In the genomic region with DNA sequence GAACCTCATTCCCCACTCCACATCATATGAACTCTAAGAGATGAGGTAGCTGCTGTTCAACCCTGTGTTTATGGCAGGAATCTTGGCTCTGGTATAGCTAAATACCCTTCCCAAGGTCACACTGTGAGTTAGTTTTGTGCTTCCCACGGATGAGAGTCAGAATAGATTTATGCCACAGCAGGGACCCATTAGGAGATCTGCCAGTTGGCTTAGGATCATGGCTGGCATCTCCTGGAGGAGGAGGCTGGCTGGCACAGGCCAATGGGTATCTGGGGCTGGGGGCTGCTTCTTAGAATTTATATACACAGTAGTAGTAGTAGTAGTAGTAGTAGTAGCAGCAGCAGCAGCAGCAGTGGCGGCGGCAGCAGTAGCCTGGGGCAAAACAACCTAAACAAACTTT, we compare ENCODE assay signal across 19 mouse cellular contexts.
A peak's percentile ranks its signal among the peaks of the same experiment; 100 is the strongest.
DNase-seq lines count a peak whose midpoint lies in the region; ATAC-seq and TF ChIP-seq lines count a peak whose summit lies in the region.
"Had no signal": no experiment of that assay in that cellular context is flagged by ENCODE, and none has a peak within 500 bp of the region (broad histone marks: within the 10 kb centered on the region; RNA-seq: fewer than 3 reads in every experiment).

No protein-coding gene starts in this region.

- 0 out of 2 replicates have a peak, but pooled peaks cover 8% of the 10 kb centered on the region for H3K4me1 ChIP-seq in heart, embryonic 10.5 days
- H3K4me1 ChIP-seq in midbrain, postnatal 0 days (ENCODE audit: insufficient read depth, low read length): no peaks in the 10 kb centered on the region
- no peaks in the 10 kb centered on the region for H3K4me1 ChIP-seq in midbrain, embryonic 10.5 days
- H3K4me1 ChIP-seq in forebrain, embryonic 16.5 days (replicated peaks; ENCODE audit: control insufficient read depth, insufficient read depth, low read length): peaks cover 4% of the 10 kb centered on the region

- no peak overlapping the region for H3K27ac ChIP-seq in heart, embryonic 10.5 days
- no peak overlapping the region for H3K27ac ChIP-seq in midbrain, postnatal 0 days (ENCODE audit: low read depth, low read length)
- H3K27ac ChIP-seq in midbrain, embryonic 10.5 days (replicated peaks): no peak overlapping the region
- H3K27ac ChIP-seq in forebrain, embryonic 16.5 days (ENCODE audit: low read length): no peak overlapping the region
- H3K27ac ChIP-seq: heart, adult 2 months had no signal

- ATAC-seq in midbrain, postnatal 0 days (ENCODE audit: low FRiP score): no peak
- peak; percentile 62; the same call in 1 of the 2 replicates for ATAC-seq in forebrain, embryonic 16.5 days
- ATAC-seq: CD4-positive, CD25-positive, alpha-beta regulatory T cell, adult 4 months; inflammation-experienced regulatory T-cells, adult 6 months had no signal

- DNase-seq in adrenal gland, adult 2 months: peak; percentile 65
- DNase-seq in adrenal gland, adult 18-20 months (ENCODE audit: low spot score in 2 of 2): no peak
- peak; percentile 27 for DNase-seq in heart, embryonic 10.5 days (ENCODE audit: low spot score)
- no peak for DNase-seq in heart, postnatal 36 days
- peak; percentile 84 for DNase-seq in midbrain, postnatal 0 days (ENCODE audit: low spot score)
- DNase-seq in midbrain, embryonic 10.5 days (ENCODE audit: low spot score): no peak
- DNase-seq in urinary bladder, postnatal 25 days (ENCODE audit: low spot score): no peak
- DNase-seq: cerebellum, postnatal 36 days; gastrocnemius, postnatal 14 days; heart, adult 2 months; kidney, adult 8-10 months; kidney, postnatal 25 days; liver; lung, adult 18-20 months; thymus, postnatal 25 days had no signal

- no peak for TF ChIP-seq CTCF in midbrain, postnatal 0 days (IDR thresholded peaks at IDR 0.05)

- intact Hi-C loops in heart, postnatal 36 days (cut with DNase I): no loop called here

- no peaks in the 10 kb centered on the region for H3K36me3 ChIP-seq in heart, embryonic 10.5 days
- H3K36me3 ChIP-seq in midbrain, postnatal 0 days (ENCODE audit: insufficient read depth, low read length): no peaks in the 10 kb centered on the region
- no peaks in the 10 kb centered on the region for H3K36me3 ChIP-seq in midbrain, embryonic 10.5 days
- no peaks in the 10 kb centered on the region for H3K36me3 ChIP-seq in forebrain, embryonic 16.5 days (ENCODE audit: control insufficient read depth, insufficient read depth)
- H3K36me3 ChIP-seq: G1E had no signal

- H3K4me3 ChIP-seq in heart, embryonic 10.5 days: no peak overlapping the region
- no peak overlapping the region for H3K4me3 ChIP-seq in midbrain, postnatal 0 days (ENCODE audit: low read depth, low read length)
- H3K4me3 ChIP-seq in midbrain, embryonic 10.5 days: no peak overlapping the region
- H3K4me3 ChIP-seq in forebrain, embryonic 16.5 days (replicated peaks; ENCODE audit: low read length): no peak overlapping the region
- H3K4me3 ChIP-seq: heart, adult 2 months had no signal

- no peak overlapping the region for H3K4me2 ChIP-seq in midbrain, postnatal 0 days (ENCODE audit: low read depth, low read length, poor library complexity, severe bottlenecking)
- no peak overlapping the region for H3K4me2 ChIP-seq in forebrain, embryonic 16.5 days (ENCODE audit: low read length)

- WGBS in heart, embryonic 10.5 days: 74% methylated on average over 3 of the region's 3 CpGs
- WGBS in midbrain, postnatal 0 days: 55% methylated on average over 3 of the region's 3 CpGs
- 80% methylated on average over 3 of the region's 3 CpGs for WGBS in midbrain, embryonic 10.5 days
- WGBS in forebrain, embryonic 16.5 days: 56% methylated on average over 3 of the region's 3 CpGs

- no peaks in the 10 kb centered on the region for H3K27me3 ChIP-seq in heart, embryonic 10.5 days (ENCODE audit: insufficient read depth, poor library complexity, severe bottlenecking)
- H3K27me3 ChIP-seq in midbrain, postnatal 0 days (ENCODE audit: insufficient read depth, low read length): no peaks in the 10 kb centered on the region
- no peaks in the 10 kb centered on the region for H3K27me3 ChIP-seq in midbrain, embryonic 10.5 days (ENCODE audit: low read depth, poor library complexity, severe bottlenecking)
- no peaks in the 10 kb centered on the region for H3K27me3 ChIP-seq in forebrain, embryonic 16.5 days (replicated peaks; ENCODE audit: control insufficient read depth, insufficient read depth, low read length)

- H3K9me3 ChIP-seq in heart, embryonic 10.5 days: no peaks in the 10 kb centered on the region
- no peaks in the 10 kb centered on the region for H3K9me3 ChIP-seq in midbrain, postnatal 0 days (ENCODE audit: low read length)
- H3K9me3 ChIP-seq in midbrain, embryonic 10.5 days (replicated peaks): no peaks in the 10 kb centered on the region
- H3K9me3 ChIP-seq in forebrain, embryonic 16.5 days (ENCODE audit: control insufficient read depth, low read length): no peaks in the 10 kb centered on the region
- H3K9me3 ChIP-seq: G1E had no signal

- no peak overlapping the region for H3K9ac ChIP-seq in midbrain, postnatal 0 days (replicated peaks; ENCODE audit: low read length, poor library complexity, severe bottlenecking)
- H3K9ac ChIP-seq in forebrain, embryonic 16.5 days (replicated peaks; ENCODE audit: low read depth, low read length): no peak overlapping the region

Comparison
In these comparisons a context has a peak if more than half of its experiments do, and no peak if none do; other contexts are left out.
1. DNase-seq: peak in adrenal gland, adult 2 months (single experiment), heart, embryonic 10.5 days (single experiment) and midbrain, postnatal 0 days (single experiment); none in adrenal gland, adult 18-20 months (0 of 2), heart, postnatal 36 days (0 of 2), midbrain, embryonic 10.5 days (single experiment) and urinary bladder, postnatal 25 days (single experiment).